Mouse (Mus musculus): ENCODE results near the gene Ncs1. TPM values are rescaled to one million over a fixed set of nuclear protein-coding genes. Genes with fewer than 3 reads are reported as not detected.

Gene Ncs1
- total and polyA plus RNA-seq, 2 experiments from 2014 or later: 181 to 202 TPM

- Histone ChIP-seq H3K4me2 (ENCODE audit: low read depth, low read length, poor library complexity, severe bottlenecking) (no peak overlapping the region), H3K9me3 (ENCODE audit: low read length) (no peaks in the 10 kb centered on the region), H3K4me1 (ENCODE audit: insufficient read depth, low read length) (peaks cover under 1% of the 10 kb centered on the region; the same call in 1 of the 2 replicates), H3K27ac (ENCODE audit: low read depth, low read length) (no peak overlapping the region), H3K9ac (replicated peaks; ENCODE audit: low read length, poor library complexity, severe bottlenecking) (no peak overlapping the region), H3K27me3 (ENCODE audit: insufficient read depth, low read length) (peaks cover 24% of the 10 kb centered on the region), H3K36me3 (ENCODE audit: insufficient read depth, low read length) (no peaks in the 10 kb centered on the region), H3K4me3 (ENCODE audit: low read depth, low read length) (no peak overlapping the region)
- no peak for ATAC-seq (ENCODE audit: low FRiP score)
- DNase-seq (ENCODE audit: low spot score): no peak
- TF ChIP-seq CTCF (IDR thresholded peaks at IDR 0.05): no peak
- 65% methylated on average over 2 of the region's 2 CpGs for WGBS
Observed at GRCm38 (mm10) chr2:31319200-31319599, 73.6 kb downstream of the Ncs1 start.

- no peak for DNase-seq (ENCODE audit: low spot score)
Observed at GRCm38 (mm10) chr2:31327186-31327585, 81.6 kb downstream of the Ncs1 start.

DNA sequence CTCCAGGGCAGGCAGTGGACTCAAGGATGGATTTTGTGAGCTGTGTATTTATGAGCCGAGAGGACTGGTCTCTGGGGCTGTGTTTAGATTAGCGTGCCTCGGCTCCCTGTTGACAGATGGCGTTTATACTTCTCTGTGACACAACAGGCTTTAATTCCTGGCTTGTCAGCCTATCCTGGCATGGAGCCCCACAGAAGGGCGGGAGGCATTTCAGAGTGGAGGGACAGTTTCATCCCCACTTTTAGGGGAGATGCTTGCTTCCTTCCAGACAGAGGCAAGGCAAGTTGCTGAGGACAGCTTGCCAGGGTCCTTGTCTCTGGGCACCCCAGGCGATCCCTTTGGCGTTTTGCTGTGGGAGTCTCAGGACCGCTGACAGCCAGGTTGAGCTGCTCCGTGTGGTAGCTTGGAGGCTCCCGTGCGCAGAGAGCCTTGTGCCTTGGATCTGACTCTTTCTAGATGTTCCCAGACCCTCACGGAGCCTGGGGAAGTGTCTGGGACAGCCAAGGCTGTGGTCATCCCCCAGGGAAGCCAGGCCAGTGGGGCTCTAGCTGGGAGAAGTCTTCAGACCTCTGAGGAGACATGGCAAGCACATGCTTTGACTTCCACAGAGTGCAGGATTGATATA is 92.2 kb downstream of the Ncs1 start:
- H3K4me2 ChIP-seq (ENCODE audit: low read depth, low read length, poor library complexity, severe bottlenecking): no peak overlapping the region
- no peak overlapping the region for H3K9ac ChIP-seq (replicated peaks; ENCODE audit: low read length, poor library complexity, severe bottlenecking)
- H3K27ac ChIP-seq (ENCODE audit: low read depth, low read length): no peak overlapping the region
- 53% methylated on average over 12 of the region's 12 CpGs for WGBS
- no peaks in the 10 kb centered on the region for H3K36me3 ChIP-seq (ENCODE audit: insufficient read depth, low read length)
- DNase-seq (ENCODE audit: low spot score) (peak; percentile 36), ATAC-seq (ENCODE audit: low FRiP score) (no peak)
- H3K9me3 ChIP-seq (ENCODE audit: low read length): no peaks in the 10 kb centered on the region
- H3K4me1 ChIP-seq (ENCODE audit: insufficient read depth, low read length): no peaks in the 10 kb centered on the region
- no peak overlapping the region for H3K4me3 ChIP-seq (ENCODE audit: low read depth, low read length)
- TF ChIP-seq CTCF (IDR thresholded peaks at IDR 0.05): no peak
- no peaks in the 10 kb centered on the region for H3K27me3 ChIP-seq (ENCODE audit: insufficient read depth, low read length)

More at GRCm38 (mm10) chr2:31327186-31327585, 81.6 kb downstream of the Ncs1 start:
- no peak overlapping the region for H3K4me3 ChIP-seq (ENCODE audit: low read depth, low read length)
- no peaks in the 10 kb centered on the region for H3K36me3 ChIP-seq (ENCODE audit: insufficient read depth, low read length)
- no peaks in the 10 kb centered on the region for H3K4me1 ChIP-seq (ENCODE audit: insufficient read depth, low read length)
- no peak overlapping the region for H3K27ac ChIP-seq (ENCODE audit: low read depth, low read length)
- H3K9me3 ChIP-seq (ENCODE audit: low read length): no peaks in the 10 kb centered on the region
- no peak overlapping the region for H3K9ac ChIP-seq (replicated peaks; ENCODE audit: low read length, poor library complexity, severe bottlenecking)
- 22% methylated on average over 10 of the region's 10 CpGs for WGBS
- TF ChIP-seq CTCF (IDR thresholded peaks at IDR 0.05): no peak
- H3K27me3 ChIP-seq (ENCODE audit: insufficient read depth, low read length): no peaks in the 10 kb centered on the region
- H3K4me2 ChIP-seq (ENCODE audit: low read depth, low read length, poor library complexity, severe bottlenecking): no peak overlapping the region
- ATAC-seq (ENCODE audit: low FRiP score): no peak

- Histone ChIP-seq H3K36me3 (ENCODE audit: insufficient read depth, low read length) (no peaks in the 10 kb centered on the region), H3K4me1 (ENCODE audit: insufficient read depth, low read length) (no peaks in the 10 kb centered on the region), H3K27me3 (ENCODE audit: insufficient read depth, low read length) (no peaks in the 10 kb centered on the region), H3K27ac (ENCODE audit: low read depth, low read length) (no peak overlapping the region), H3K4me3 (ENCODE audit: low read depth, low read length) (no peak overlapping the region), H3K9me3 (ENCODE audit: low read length) (no peaks in the 10 kb centered on the region), H3K9ac (replicated peaks; ENCODE audit: low read length, poor library complexity, severe bottlenecking) (no peak overlapping the region), H3K4me2 (ENCODE audit: low read depth, low read length, poor library complexity, severe bottlenecking) (no peak overlapping the region)
- DNase-seq (ENCODE audit: low spot score) (no peak), ATAC-seq (ENCODE audit: low FRiP score) (no peak)
- TF ChIP-seq CTCF (IDR thresholded peaks at IDR 0.05): no peak
- 87% methylated on average over 9 of the region's 9 CpGs for WGBS
Observed at GRCm38 (mm10) chr2:31339826-31340225, 94.2 kb downstream of the Ncs1 start.

GRCm38 (mm10) chr2:31341726-31342535 is 96.3 kb downstream of the Ncs1 start:
- no peaks in the 10 kb centered on the region for H3K27me3 ChIP-seq (ENCODE audit: insufficient read depth, low read length)
- H3K9ac ChIP-seq (replicated peaks; ENCODE audit: low read length, poor library complexity, severe bottlenecking): no peak overlapping the region
- H3K27ac ChIP-seq (ENCODE audit: low read depth, low read length): no peak overlapping the region
- H3K36me3 ChIP-seq (ENCODE audit: insufficient read depth, low read length): no peaks in the 10 kb centered on the region
- ATAC-seq (ENCODE audit: low FRiP score) (no peak), DNase-seq (ENCODE audit: low spot score) (no peak)
- H3K4me2 ChIP-seq (ENCODE audit: low read depth, low read length, poor library complexity, severe bottlenecking): no peak overlapping the region
- H3K4me3 ChIP-seq (ENCODE audit: low read depth, low read length): no peak overlapping the region
- no peaks in the 10 kb centered on the region for H3K4me1 ChIP-seq (ENCODE audit: insufficient read depth, low read length)
- no peaks in the 10 kb centered on the region for H3K9me3 ChIP-seq (ENCODE audit: low read length)
- 83% methylated on average over 8 of the region's 8 CpGs for WGBS
- no peak for TF ChIP-seq CTCF (IDR thresholded peaks at IDR 0.05)

Other genes starting within 250 kb of the Ncs1 start
- 22.1 and 23.6 TPM in 2 replicates for gene Fnbp1, start 103.8 kb upstream of the Ncs1 start, total RNA-seq (2014; rRNA removed)
- gene Fnbp1, start 103.8 kb upstream of the Ncs1 start, polyA plus RNA-seq (2015; fragmentation: Nextera tagmentation; extraction: Ambion mirVana): 25.2 and 30.7 TPM in 2 replicates
- gene Gpr107, start 93.5 kb upstream of the Ncs1 start, total RNA-seq (2014; rRNA removed): 46.7 and 47.3 TPM in 2 replicates
- 30.9 and 31.6 TPM in 2 replicates for gene Gpr107, start 93.5 kb upstream of the Ncs1 start, polyA plus RNA-seq (2015; fragmentation: Nextera tagmentation; extraction: Ambion mirVana)
- 0.60 and 1.5 TPM in 2 replicates for gene Hmcn2, start 68.6 kb downstream of the Ncs1 start, total RNA-seq (2014; rRNA removed)
- 0.29 and 0.37 TPM in 2 replicates for gene Hmcn2, start 68.6 kb downstream of the Ncs1 start, polyA plus RNA-seq (2015; fragmentation: Nextera tagmentation; extraction: Ambion mirVana)
- 17.4 and 24.9 TPM in 2 replicates for gene Ass1, start 224.4 kb downstream of the Ncs1 start, total RNA-seq (2014; rRNA removed)
- gene Ass1, start 224.4 kb downstream of the Ncs1 start, polyA plus RNA-seq (2015; fragmentation: Nextera tagmentation; extraction: Ambion mirVana): 26.4 and 30.3 TPM in 2 replicates

Measured in midbrain, postnatal 0 days (tissue).